In the genomic region with DNA sequence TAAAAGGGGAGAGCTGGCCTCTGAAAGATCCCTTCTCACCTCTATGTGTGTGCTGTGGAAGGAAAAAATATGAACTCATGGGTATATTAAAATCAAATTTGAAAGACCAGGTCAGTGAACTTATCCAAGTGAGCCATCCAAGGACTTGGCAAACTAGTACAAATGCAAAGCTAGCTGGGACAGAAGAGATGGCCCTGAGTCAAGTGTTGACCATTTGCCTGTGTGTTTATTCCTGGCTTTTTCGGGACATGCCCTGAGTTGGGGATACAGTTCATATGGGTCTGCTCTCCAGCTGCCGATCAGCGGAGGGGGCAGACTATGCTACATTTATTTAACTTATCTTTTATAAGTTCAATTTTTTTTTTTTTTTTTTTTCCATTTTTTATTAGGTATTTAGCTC, we compare ENCODE assay signal across 14 mouse cellular contexts. TPM values are rescaled to one million over a fixed set of nuclear protein-coding genes. Genes with fewer than 3 reads are reported as not detected.
"Had no signal": no experiment of that assay in that cellular context is flagged by ENCODE, and none has a peak within 500 bp of the region (broad histone marks: within the 10 kb centered on the region; RNA-seq: fewer than 3 reads in every experiment).

No protein-coding gene starts in this region.

RNA-seq across cellular contexts. Expression of gene 4931422A03Rik, which starts 19.3 kb away (rescaled TPM):
- total RNA-seq: neutrophil, adult 5-6 weeks had no signal
- polyA plus RNA-seq: small intestine, adult 2 months; spleen, adult 2 months; thymus, adult 2 months had no signal

RNA-seq across cellular contexts. Expression of gene Gm10912, which starts 56.8 kb away (rescaled TPM):
- polyA plus RNA-seq: neural tube, embryonic 13.5 days; neural tube, embryonic 14.5 days; neural tube, embryonic 15.5 days; stomach, embryonic 14.5 days; stomach, embryonic 16.5 days; stomach, postnatal 0 days had no signal

RNA-seq across cellular contexts. Expression of gene Gm10799, which starts 59.5 kb away (rescaled TPM):
- total RNA-seq: neutrophil, adult 5-6 weeks had no signal
- polyA plus RNA-seq: neural tube, embryonic 13.5 days; neural tube, embryonic 14.5 days; neural tube, embryonic 15.5 days; small intestine, adult 2 months; spleen, adult 2 months; stomach, embryonic 14.5 days; stomach, embryonic 15.5 days; stomach, embryonic 16.5 days; stomach, postnatal 0 days; testis, adult 2 months; thymus, adult 2 months; thymus, postnatal 0 days; urinary bladder, adult 2 months had no signal
